Mouse (Mus musculus): Measurements from ENCODE around the gene Ap1s1. TPM values are rescaled to one million over a fixed set of nuclear protein-coding genes. Genes with fewer than 3 reads are reported as not detected.

Ap1s1 gene
- polyA plus RNA-seq, 1 experiment from 2014 or later, result 178 TPM

- Histone ChIP-seq H3K27ac (replicated peaks) (no peak overlapping the region), H3K4me3 (no peak overlapping the region), H3K27me3 (replicated peaks; ENCODE audit: low read depth, poor library complexity, severe bottlenecking) (no peaks in the 10 kb centered on the region), H3K9me3 (no peaks in the 10 kb centered on the region), H3K36me3 (replicated peaks) (no peaks in the 10 kb centered on the region), H3K4me1 (no peaks in the 10 kb centered on the region)
- no peak for DNase-seq (ENCODE audit: low spot score)
- WGBS, result 89% methylated on average over 7 of the region's 7 CpGs
These were observed 8.4 kb upstream of the Ap1s1 start for GRCm38 (mm10) chr5:137054299-137054698.

- Histone ChIP-seq H3K36me3 (replicated peaks) (no peaks in the 10 kb centered on the region), H3K27ac (replicated peaks) (no peak overlapping the region), H3K4me3 (no peak overlapping the region), H3K9me3 (no peaks in the 10 kb centered on the region), H3K4me1 (no peaks in the 10 kb centered on the region), H3K27me3 (replicated peaks; ENCODE audit: low read depth, poor library complexity, severe bottlenecking) (no peaks in the 10 kb centered on the region)
- no peak for DNase-seq (ENCODE audit: low spot score)
- 89% methylated on average over 5 of the region's 5 CpGs for WGBS
These were observed 6.1 kb upstream of the Ap1s1 start for GRCm38 (mm10) chr5:137051914-137052505.

- Histone ChIP-seq H3K36me3 (replicated peaks) (no peaks in the 10 kb centered on the region), H3K4me1 (peaks cover 5% of the 10 kb centered on the region), H3K27me3 (replicated peaks; ENCODE audit: low read depth, poor library complexity, severe bottlenecking) (no peaks in the 10 kb centered on the region), H3K4me3 (no peak overlapping the region), H3K27ac (replicated peaks) (no peak overlapping the region), H3K9me3 (no peaks in the 10 kb centered on the region)
- no peak for DNase-seq (ENCODE audit: low spot score)
- WGBS, result 65% methylated on average over 6 of the region's 6 CpGs
These were observed 5.2 kb upstream of the Ap1s1 start for GRCm38 (mm10) chr5:137051125-137051524.

GRCm38 (mm10) chr5:137046991-137047390 is 1.1 kb upstream of the Ap1s1 start:
- no peaks in the 10 kb centered on the region for H3K9me3 ChIP-seq
- H3K4me3 ChIP-seq, result no peak overlapping the region
- H3K36me3 ChIP-seq (replicated peaks), result peaks cover 14% of the 10 kb centered on the region
- no peak overlapping the region for H3K27ac ChIP-seq (replicated peaks)
- no peaks in the 10 kb centered on the region for H3K27me3 ChIP-seq (replicated peaks; ENCODE audit: low read depth, poor library complexity, severe bottlenecking)
- DNase-seq (ENCODE audit: low spot score), result no peak
- H3K4me1 ChIP-seq, result peaks cover 17% of the 10 kb centered on the region

- H3K27me3 ChIP-seq (replicated peaks; ENCODE audit: low read depth, poor library complexity, severe bottlenecking), result no peaks in the 10 kb centered on the region
- peak overlapping the region; percentile 93 for H3K27ac ChIP-seq (replicated peaks)
- H3K4me1 ChIP-seq, result peaks cover 17% of the 10 kb centered on the region
- 32% methylated on average over 5 of the region's 5 CpGs for WGBS
- no peak for DNase-seq (ENCODE audit: low spot score)
- H3K4me3 ChIP-seq, result peak overlapping the region; percentile 84
- peaks cover 21% of the 10 kb centered on the region for H3K36me3 ChIP-seq (replicated peaks)
- H3K9me3 ChIP-seq, result no peaks in the 10 kb centered on the region
These were observed 386 bp upstream of the Ap1s1 start for GRCm38 (mm10) chr5:137046324-137046718.

- peaks cover 42% of the 10 kb centered on the region for H3K36me3 ChIP-seq (replicated peaks)
- 95% methylated on average over 7 of the region's 7 CpGs for WGBS
- no peaks in the 10 kb centered on the region for H3K9me3 ChIP-seq
- H3K27me3 ChIP-seq (replicated peaks; ENCODE audit: low read depth, poor library complexity, severe bottlenecking), result no peaks in the 10 kb centered on the region
- H3K27ac ChIP-seq (replicated peaks), result no peak overlapping the region
- H3K4me3 ChIP-seq, result no peak overlapping the region
- peaks cover 17% of the 10 kb centered on the region for H3K4me1 ChIP-seq
- no peak for DNase-seq (ENCODE audit: low spot score)
These were observed 1.9 kb downstream of the Ap1s1 start for GRCm38 (mm10) chr5:137043997-137044396.

GRCm38 (mm10) chr5:137041442-137041841 is 4.5 kb downstream of the Ap1s1 start:
- no peak overlapping the region for H3K4me3 ChIP-seq
- H3K36me3 ChIP-seq (replicated peaks), result peaks cover 68% of the 10 kb centered on the region
- no peaks in the 10 kb centered on the region for H3K9me3 ChIP-seq
- no peak overlapping the region for H3K27ac ChIP-seq (replicated peaks)
- DNase-seq (ENCODE audit: low spot score), result no peak
- 91% methylated on average over 10 of the region's 10 CpGs for WGBS
- H3K4me1 ChIP-seq, result peaks cover 15% of the 10 kb centered on the region
- H3K27me3 ChIP-seq (replicated peaks; ENCODE audit: low read depth, poor library complexity, severe bottlenecking), result no peaks in the 10 kb centered on the region

- peaks cover 2% of the 10 kb centered on the region; the same call in 1 of the 2 replicates for H3K27me3 ChIP-seq (replicated peaks; ENCODE audit: low read depth, poor library complexity, severe bottlenecking)
- no peaks in the 10 kb centered on the region for H3K4me1 ChIP-seq
- DNase-seq (ENCODE audit: low spot score), result no peak
- H3K36me3 ChIP-seq (replicated peaks), result peaks cover 84% of the 10 kb centered on the region
- no peak overlapping the region for H3K27ac ChIP-seq (replicated peaks)
- H3K4me3 ChIP-seq, result no peak overlapping the region
- WGBS, result 93% methylated on average over 10 of the region's 10 CpGs
- H3K9me3 ChIP-seq, result no peaks in the 10 kb centered on the region
These were observed 6.5 kb downstream of the Ap1s1 start for GRCm38 (mm10) chr5:137039453-137039852.

- DNase-seq (ENCODE audit: low spot score), result no peak
- H3K9me3 ChIP-seq, result no peaks in the 10 kb centered on the region
- WGBS, result 87% methylated on average over 13 of the region's 13 CpGs
- H3K27me3 ChIP-seq (replicated peaks; ENCODE audit: low read depth, poor library complexity, severe bottlenecking), result peaks cover 35% of the 10 kb centered on the region
- no peak overlapping the region for H3K27ac ChIP-seq (replicated peaks)
- peaks cover 22% of the 10 kb centered on the region for H3K4me1 ChIP-seq
- H3K4me3 ChIP-seq, result no peak overlapping the region
- H3K36me3 ChIP-seq (replicated peaks), result peaks cover 63% of the 10 kb centered on the region
These were observed 9.7 kb downstream of the Ap1s1 start for GRCm38 (mm10) chr5:137036211-137036610.

- H3K4me1 ChIP-seq, result peaks cover 48% of the 10 kb centered on the region
- 1% methylated on average over 48 of the region's 49 CpGs for WGBS
- H3K9me3 ChIP-seq, result no peaks in the 10 kb centered on the region
- H3K36me3 ChIP-seq (replicated peaks), result peaks cover 29% of the 10 kb centered on the region
- peak; percentile 97 for DNase-seq (ENCODE audit: low spot score)
- H3K27me3 ChIP-seq (replicated peaks; ENCODE audit: low read depth, poor library complexity, severe bottlenecking), result peaks cover 70% of the 10 kb centered on the region
- H3K27ac ChIP-seq (replicated peaks), result 0 out of 2 replicates have a peak overlapping the region, but pooled peaks have one; percentile 10
- peak overlapping the region; percentile 59 for H3K4me3 ChIP-seq
These were observed 13.3 kb downstream of the Ap1s1 start for GRCm38 (mm10) chr5:137032641-137033074.

GRCm38 (mm10) chr5:137032033-137032421 is 13.9 kb downstream of the Ap1s1 start:
- Histone ChIP-seq H3K27ac (replicated peaks) (no peak overlapping the region), H3K36me3 (replicated peaks) (peaks cover 23% of the 10 kb centered on the region), H3K4me1 (peaks cover 48% of the 10 kb centered on the region), H3K9me3 (no peaks in the 10 kb centered on the region), H3K27me3 (replicated peaks; ENCODE audit: low read depth, poor library complexity, severe bottlenecking) (peaks cover 76% of the 10 kb centered on the region), H3K4me3 (peak overlapping the region; percentile 59)
- peak; percentile 47 for DNase-seq (ENCODE audit: low spot score)
- under 1% methylated on average over 33 of the region's 33 CpGs for WGBS

- WGBS, result under 1% methylated on average over 78 of the region's 78 CpGs
- Histone ChIP-seq H3K4me1 (peaks cover 48% of the 10 kb centered on the region), H3K4me3 (peak overlapping the region; percentile 59), H3K9me3 (no peaks in the 10 kb centered on the region), H3K27me3 (replicated peaks; ENCODE audit: low read depth, poor library complexity, severe bottlenecking) (peaks cover 83% of the 10 kb centered on the region), H3K36me3 (replicated peaks) (peaks cover 16% of the 10 kb centered on the region), H3K27ac (replicated peaks) (no peak overlapping the region)
- peak; percentile 62 for DNase-seq (ENCODE audit: low spot score)
These were observed 14.6 kb downstream of the Ap1s1 start for GRCm38 (mm10) chr5:137031076-137032032.

- Histone ChIP-seq H3K36me3 (replicated peaks) (peaks cover 6% of the 10 kb centered on the region), H3K9me3 (no peaks in the 10 kb centered on the region), H3K27ac (replicated peaks) (no peak overlapping the region), H3K4me3 (peak overlapping the region; percentile 58), H3K4me1 (peaks cover 48% of the 10 kb centered on the region), H3K27me3 (replicated peaks; ENCODE audit: low read depth, poor library complexity, severe bottlenecking) (peaks cover 93% of the 10 kb centered on the region)
- WGBS, result 15% methylated on average over 22 of the region's 22 CpGs
- no peak for DNase-seq (ENCODE audit: low spot score)
These were observed 15.5 kb downstream of the Ap1s1 start for GRCm38 (mm10) chr5:137030416-137030810.

All from embryonic facial prominence, embryonic 10.5 days (tissue).